Mouse (Mus musculus): ENCODE data around the gene Cdh20.

- TF ChIP-seq CTCF (IDR thresholded peaks at IDR 0.05; ENCODE audit: low read depth): no peak
- TF ChIP-seq EP300 (IDR thresholded peaks at IDR 0.05; ENCODE audit: low read depth): no peak
These were observed 3.6 kb downstream of the Cdh20 start for GRCm38 (mm10) chr1:104771937-104772336.

All from liver, embryonic 14.5 days (tissue).